Mouse (Mus musculus) liver, postnatal 0 days (tissue): ENCODE measurements around the gene Pmp22. TPM values are rescaled to one million over a fixed set of nuclear protein-coding genes. Genes with fewer than 3 reads are reported as not detected.

Experiments used
- ATAC-seq: fragments of 200-750 bp; cut with Nextera tagmentation; 2 replicates; pipeline ENCODE4 v1.8.0; 2017; ENCODE audit warnings: mild to moderate bottlenecking, moderate library complexity
- DNase-seq: peaks from one replicate; pipeline ENCODE4 v3.0.0-alpha.2; 2016
- H3K27ac ChIP-seq: fragments of 300-500 bp; sonication (generic); 2 replicates; pipeline ENCODE4 v1.5.1; 2014; ENCODE audit warnings: antibody characterized with exemption, moderate library complexity, mild to moderate bottlenecking, low read depth
- H3K27me3 ChIP-seq: fragments of 300-500 bp; sonication (generic); 2 replicates; pipeline ENCODE4 v1.6.1; 2014; ENCODE audit warnings: low read length, control low read depth, mixed read lengths; ENCODE audit not compliant: insufficient read depth
- H3K36me3 ChIP-seq: fragments of 300-500 bp; sonication (generic); replicated peaks from 2 replicates; pipeline ENCODE4 v1.6.1; 2014; ENCODE audit warnings: mild to moderate bottlenecking, control low read depth, low read length, moderate library complexity, mixed read lengths; ENCODE audit not compliant: insufficient read depth
- H3K4me1 ChIP-seq: fragments of 300-500 bp; sonication (generic); 2 replicates; pipeline ENCODE4 v1.6.1; 2014; ENCODE audit warnings: antibody characterized with exemption, mild to moderate bottlenecking, control low read depth; ENCODE audit not compliant: insufficient read depth
- H3K4me2 ChIP-seq: fragments of 300-500 bp; sonication (generic); 2 replicates; pipeline ENCODE4 v1.6.1; 2014; ENCODE audit warnings: low read depth, mild to moderate bottlenecking, low read length, moderate library complexity, mixed read lengths
- H3K4me3 ChIP-seq: fragments of 300-500 bp; sonication (generic); 2 replicates; pipeline ENCODE4 v1.5.1; 2014; ENCODE audit warnings: low read depth, low read length
- H3K9ac ChIP-seq: fragments of 300-500 bp; sonication (generic); replicated peaks from 2 replicates; pipeline ENCODE4 v1.6.1; 2014; ENCODE audit warnings: mild to moderate bottlenecking, moderate library complexity
- H3K9me3 ChIP-seq: fragments of 300-500 bp; sonication (generic); 2 replicates; pipeline ENCODE4 v1.6.1; 2016; ENCODE audit warnings: mild to moderate bottlenecking, control low read depth, low read length, mixed read lengths
- CTCF ChIP-seq: sonication (generic); IDR thresholded peaks from 2 replicates; pipeline ENCODE4 v1.5.1; 2016; ENCODE audit warnings: antibody characterized with exemption, low read depth
- EP300 ChIP-seq: IDR thresholded peaks from 2 replicates; pipeline ENCODE4 v1.6.1; 2016; ENCODE audit warnings: antibody characterized with exemption, low read depth, mild to moderate bottlenecking
- WGBS: fragments of 180-500 bp; shearing (Covaris S2); extraction: QIAGEN DNeasy Blood & Tissue Kit; methylation state at CpG from one replicate; pipeline ENCODE4 v1.1.7; 2014; ENCODE audit not compliant: insufficient replicate concordance; 5-methylcytosine and 5-hydroxymethylcytosine counted together
- polyA plus RNA-seq: library from polyadenylated mRNA; unstranded; fragments of >200 nt; fragmentation: Nextera tagmentation; extraction: Ambion mirVana; gene quantifications from 2 replicates; pipeline ENCODE4 v1.2.1, GENCODE M21; 2015

Gene Pmp22
- polyA plus RNA-seq, 1 experiment from 2014 or later: 12.9 TPM

- no peak for ATAC-seq
These were observed 60.0 kb downstream of the Pmp22 start for GRCm38 (mm10) chr11:63188803-63189202.

GRCm38 (mm10) chr11:63198070-63198469 lies 69.3 kb downstream of the Pmp22 start:
- H3K9ac ChIP-seq: no peak overlapping the region
- no peak overlapping the region for H3K4me3 ChIP-seq
- H3K36me3 ChIP-seq: no peaks in the 10 kb centered on the region
- DNase-seq (no peak), ATAC-seq (no peak)
- H3K27me3 ChIP-seq: no peaks in the 10 kb centered on the region
- H3K27ac ChIP-seq: no peak overlapping the region
- H3K4me2 ChIP-seq: no peak overlapping the region
- H3K4me1 ChIP-seq: no peaks in the 10 kb centered on the region
- 64% methylated on average over 4 of the region's 4 CpGs for WGBS
- TF ChIP-seq CTCF: no peak
- no peak for TF ChIP-seq EP300
- H3K9me3 ChIP-seq: peaks cover 3% of the 10 kb centered on the region; the same call in 1 of the 2 replicates

More at GRCm38 (mm10) chr11:63188803-63189202, 60.0 kb downstream of the Pmp22 start:
- DNase-seq: no peak
- 72% methylated on average over 7 of the region's 7 CpGs for WGBS
- Histone ChIP-seq H3K4me3 (no peak overlapping the region), H3K27me3 (no peaks in the 10 kb centered on the region), H3K9me3 (no peaks in the 10 kb centered on the region), H3K4me2 (no peak overlapping the region), H3K27ac (no peak overlapping the region), H3K36me3 (no peaks in the 10 kb centered on the region), H3K9ac (no peak overlapping the region), H3K4me1 (no peaks in the 10 kb centered on the region)
- no peak for TF ChIP-seq EP300
- TF ChIP-seq CTCF: no peak

GRCm38 (mm10) chr11:63201989-63202535 lies 73.3 kb downstream of the Pmp22 start:
- Histone ChIP-seq H3K9ac (no peak overlapping the region), H3K4me2 (no peak overlapping the region), H3K4me3 (no peak overlapping the region), H3K27me3 (no peaks in the 10 kb centered on the region), H3K9me3 (peaks cover 3% of the 10 kb centered on the region; the same call in 1 of the 2 replicates), H3K4me1 (no peaks in the 10 kb centered on the region), H3K27ac (no peak overlapping the region), H3K36me3 (no peaks in the 10 kb centered on the region)
- WGBS: 79% methylated on average over 3 of the region's 3 CpGs
- ATAC-seq (no peak), DNase-seq (no peak)
- TF ChIP-seq CTCF: no peak
- no peak for TF ChIP-seq EP300

Other genes with a start within 250 kb of the Pmp22 start
- 29.1 and 29.4 TPM in 2 replicates for gene Tvp23b, start 249.5 kb upstream of the Pmp22 start, polyA plus RNA-seq
- gene Cdrt4, start 177.8 kb upstream of the Pmp22 start, polyA plus RNA-seq: not detected in 2 replicates
- gene Tekt3, start 67.3 kb upstream of the Pmp22 start, polyA plus RNA-seq: not detected in 2 replicates